Mouse (Mus musculus) midbrain, embryonic 10.5 days (tissue): ENCODE data around the gene Srcin1. TPM values are rescaled to one million over a fixed set of nuclear protein-coding genes. Genes with fewer than 3 reads are reported as not detected.
A peak's percentile ranks its signal among the peaks of the same experiment; 100 is the strongest.

Source experiments
- DNase-seq: peaks from one replicate; pipeline ENCODE4 v3.0.0-alpha.2; 2017; ENCODE audit warnings: low spot score
- H3K27ac ChIP-seq: fragments of 300-500 bp; sonication (generic); replicated peaks from 2 replicates; pipeline ENCODE4 v1.5.1; 2016; ENCODE audit warnings: mild to moderate bottlenecking
- H3K27me3 ChIP-seq: fragments of 300-500 bp; sonication (generic); 2 replicates; pipeline ENCODE4 v1.6.1; 2016; ENCODE audit warnings: low read depth, mild to moderate bottlenecking; ENCODE audit not compliant: poor library complexity, severe bottlenecking
- H3K36me3 ChIP-seq: fragments of 300-500 bp; sonication (generic); 2 replicates; pipeline ENCODE4 v1.6.1; 2016; ENCODE audit warnings: mild to moderate bottlenecking, moderate library complexity
- H3K4me1 ChIP-seq: fragments of 300-500 bp; sonication (generic); 2 replicates; pipeline ENCODE4 v1.6.1; 2016
- H3K4me3 ChIP-seq: fragments of 300-500 bp; sonication (generic); 2 replicates; pipeline ENCODE4 v1.5.1; 2016; ENCODE audit warnings: mild to moderate bottlenecking, moderate library complexity
- H3K9me3 ChIP-seq: fragments of 300-500 bp; sonication (generic); replicated peaks from 2 replicates; pipeline ENCODE4 v1.6.1; 2016; ENCODE audit warnings: mild to moderate bottlenecking
- WGBS: fragments of 180-500 bp; shearing (Covaris S2); methylation state at CpG from one replicate; pipeline ENCODE4 v1.1.7; 2016; 5-methylcytosine and 5-hydroxymethylcytosine counted together
- polyA plus RNA-seq: library from polyadenylated mRNA; unstranded; fragments of >200 nt; fragmentation: Nextera tagmentation; extraction: Ambion mirVana; gene quantifications from 2 replicates; pipeline ENCODE4 v1.2.1, GENCODE M21; 2016

Gene Srcin1
- polyA plus RNA-seq, 1 experiment from 2014 or later, result 0.89 TPM

GRCm38 (mm10) chr11:97574551-97575051 is 1.4 kb downstream of the Srcin1 start:
- Histone ChIP-seq H3K36me3 (no peaks in the 10 kb centered on the region), H3K4me1 (peaks cover 87% of the 10 kb centered on the region), H3K9me3 (no peaks in the 10 kb centered on the region), H3K27me3 (peaks cover 98% of the 10 kb centered on the region), H3K27ac (peak overlapping the region; percentile 95), H3K4me3 (peak overlapping the region; percentile 79)
- DNase-seq, result no peak
- under 1% methylated on average over 43 of the region's 43 CpGs for WGBS

DNA sequence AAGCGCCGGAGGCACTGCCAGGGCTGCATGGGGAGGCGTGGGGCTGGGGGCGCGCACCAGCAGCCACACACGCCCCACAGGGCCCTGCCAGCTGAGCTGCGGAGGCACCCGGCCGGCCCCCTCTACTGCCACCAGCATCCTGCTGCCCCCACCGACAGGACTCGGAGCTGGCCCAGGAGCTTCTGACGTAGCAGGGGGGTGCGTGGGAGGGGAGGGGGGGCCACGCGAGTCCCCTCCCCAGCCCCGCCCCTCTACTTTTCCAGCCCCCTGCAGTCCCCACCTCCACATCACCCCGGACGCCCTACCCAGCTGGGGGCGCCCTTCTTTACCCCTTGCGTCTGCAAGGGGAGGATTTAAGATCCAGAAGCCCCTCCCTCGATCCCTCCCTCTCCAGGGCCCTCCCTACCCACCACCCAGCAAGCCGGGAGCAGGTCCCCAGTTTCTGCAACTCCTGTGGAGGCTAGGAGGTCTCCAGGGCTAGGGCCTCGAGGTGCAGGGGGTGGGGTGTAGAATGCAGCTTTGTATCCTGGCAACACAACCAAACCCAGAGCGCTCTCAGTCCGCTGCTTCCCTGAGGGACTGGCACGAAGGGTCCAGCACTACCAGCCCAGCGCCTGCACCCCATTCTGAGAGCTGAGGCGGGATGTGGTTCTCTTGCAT is 2.0 kb downstream of the Srcin1 start:
- DNase-seq, result peak; percentile 71
- peak overlapping the region; percentile 79 for H3K4me3 ChIP-seq
- H3K27ac ChIP-seq, result peak overlapping the region; percentile 95
- H3K36me3 ChIP-seq, result no peaks in the 10 kb centered on the region
- H3K4me1 ChIP-seq, result peaks cover 87% of the 10 kb centered on the region
- peaks cover 99% of the 10 kb centered on the region for H3K27me3 ChIP-seq
- no peaks in the 10 kb centered on the region for H3K9me3 ChIP-seq
- 2% methylated on average over 28 of the region's 28 CpGs for WGBS

GRCm38 (mm10) chr11:97572895-97573480 is 3.0 kb downstream of the Srcin1 start:
- Histone ChIP-seq H3K36me3 (no peaks in the 10 kb centered on the region), H3K4me3 (peak overlapping the region; percentile 79), H3K4me1 (peaks cover 86% of the 10 kb centered on the region), H3K27me3 (peaks cover 99% of the 10 kb centered on the region), H3K27ac (peak overlapping the region; percentile 34; the same call in 1 of the 2 replicates), H3K9me3 (no peaks in the 10 kb centered on the region)
- WGBS, result 40% methylated on average over 7 of the region's 7 CpGs
- DNase-seq, result no peak

GRCm38 (mm10) chr11:97572089-97572345 is 4.0 kb downstream of the Srcin1 start:
- 47% methylated on average over 5 of the region's 5 CpGs for WGBS
- H3K9me3 ChIP-seq, result no peaks in the 10 kb centered on the region
- DNase-seq, result no peak
- peaks cover 99% of the 10 kb centered on the region for H3K27me3 ChIP-seq
- no peak overlapping the region; the same call in 1 of the 2 replicates for H3K27ac ChIP-seq
- peaks cover 93% of the 10 kb centered on the region for H3K4me1 ChIP-seq
- H3K36me3 ChIP-seq, result no peaks in the 10 kb centered on the region
- H3K4me3 ChIP-seq, result peak overlapping the region; percentile 22; the same call in 1 of the 2 replicates

DNA sequence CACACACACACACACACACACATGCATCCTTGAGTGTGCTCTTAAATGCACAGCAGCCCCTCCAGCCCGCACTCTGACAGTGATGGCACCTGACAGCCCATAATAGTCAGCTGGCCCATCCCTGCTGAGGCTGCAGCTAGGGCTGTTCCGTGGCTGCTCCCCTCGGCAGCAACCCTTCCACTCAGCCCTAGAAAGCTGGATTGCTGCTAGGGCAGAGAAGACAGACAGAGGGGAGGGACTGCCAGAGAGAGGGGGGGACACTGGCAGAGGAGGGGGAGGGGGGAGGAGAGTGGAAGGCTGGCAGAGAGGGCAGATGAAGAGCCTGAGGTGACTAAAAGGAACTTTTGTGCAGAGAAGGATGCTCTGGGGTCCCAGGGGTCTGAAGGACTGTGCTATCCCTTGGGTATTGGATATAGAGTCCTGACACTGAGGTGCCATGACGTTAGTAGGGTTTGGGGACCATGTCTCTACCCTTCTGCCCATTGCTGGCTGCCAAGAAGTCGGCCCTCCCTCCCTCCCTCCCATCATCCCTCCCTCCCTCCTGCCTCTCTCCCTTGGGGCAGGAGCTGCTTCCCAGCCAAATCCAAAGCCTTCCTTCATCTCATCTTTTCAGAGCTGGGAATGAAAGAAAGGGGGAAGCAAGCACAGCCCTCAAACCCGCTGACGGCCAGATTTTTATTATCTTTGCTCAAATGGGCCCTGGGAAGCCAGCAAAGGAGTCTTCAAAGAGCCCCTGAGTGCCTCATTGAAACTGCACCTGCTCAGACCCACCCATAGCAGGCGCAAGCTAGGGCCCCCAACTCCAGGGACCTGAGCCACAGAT is 4.5 kb downstream of the Srcin1 start:
- peaks cover 98% of the 10 kb centered on the region for H3K4me1 ChIP-seq
- no peaks in the 10 kb centered on the region for H3K36me3 ChIP-seq
- no peak for DNase-seq
- H3K9me3 ChIP-seq, result no peaks in the 10 kb centered on the region
- WGBS, result 18% methylated on average over 8 of the region's 8 CpGs
- H3K4me3 ChIP-seq, result peak overlapping the region; percentile 22; the same call in 1 of the 2 replicates
- H3K27me3 ChIP-seq, result peaks cover 99% of the 10 kb centered on the region
- H3K27ac ChIP-seq, result 0 out of 2 replicates have a peak overlapping the region, but pooled peaks have one; percentile 35

GRCm38 (mm10) chr11:97570493-97571137 is 5.4 kb downstream of the Srcin1 start:
- DNase-seq, result no peak
- 26% methylated on average over 8 of the region's 8 CpGs for WGBS

GRCm38 (mm10) chr11:97569806-97570205 is 6.2 kb downstream of the Srcin1 start:
- WGBS, result 36% methylated on average over 3 of the region's 3 CpGs
- Histone ChIP-seq H3K27me3 (peaks cover 100% of the 10 kb centered on the region), H3K9me3 (no peaks in the 10 kb centered on the region), H3K4me3 (no peak overlapping the region), H3K27ac (peak overlapping the region; percentile 65; the same call in 1 of the 2 replicates), H3K4me1 (peaks cover 99% of the 10 kb centered on the region), H3K36me3 (no peaks in the 10 kb centered on the region)
- no peak for DNase-seq

More at GRCm38 (mm10) chr11:97570493-97571137, 5.4 kb downstream of the Srcin1 start:
- Histone ChIP-seq H3K36me3 (no peaks in the 10 kb centered on the region), H3K9me3 (no peaks in the 10 kb centered on the region), H3K27me3 (peaks cover 99% of the 10 kb centered on the region), H3K4me3 (no peak overlapping the region), H3K4me1 (peaks cover 98% of the 10 kb centered on the region), H3K27ac (0 out of 2 replicates have a peak overlapping the region, but pooled peaks have one; percentile 9)

GRCm38 (mm10) chr11:97569301-97569724 is 6.7 kb downstream of the Srcin1 start:
- 0 out of 2 replicates have a peak overlapping the region, but pooled peaks have one; percentile 17 for H3K4me3 ChIP-seq
- H3K4me1 ChIP-seq, result peaks cover 99% of the 10 kb centered on the region

DNA sequence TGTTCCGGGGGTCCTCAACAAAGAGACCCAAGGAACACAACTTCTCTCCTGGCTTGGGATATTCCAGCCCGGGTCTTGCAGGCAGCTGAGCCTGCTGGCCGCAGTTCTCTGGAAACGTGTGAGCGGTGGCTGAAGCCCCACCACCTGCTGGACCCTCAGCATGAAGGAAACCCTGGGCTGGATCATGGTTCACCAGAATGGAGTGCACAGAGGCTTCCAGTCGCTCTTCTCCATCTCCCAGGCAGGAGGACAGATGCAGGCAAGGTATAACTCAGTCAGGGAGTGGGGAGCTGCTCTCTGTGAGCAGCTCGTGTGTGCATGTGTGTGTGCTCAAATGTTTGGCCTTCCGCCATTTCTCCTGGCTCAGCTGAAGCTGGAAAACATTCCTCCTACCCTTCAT is 7.3 kb downstream of the Srcin1 start:
- DNase-seq, result peak; percentile 91
- peak overlapping the region; percentile 17; the same call in 1 of the 2 replicates for H3K4me3 ChIP-seq
- H3K27me3 ChIP-seq, result peaks cover 100% of the 10 kb centered on the region
- 16% methylated on average over 8 of the region's 8 CpGs for WGBS
- no peaks in the 10 kb centered on the region for H3K9me3 ChIP-seq
- peak overlapping the region; percentile 65 for H3K27ac ChIP-seq
- no peaks in the 10 kb centered on the region for H3K36me3 ChIP-seq
- H3K4me1 ChIP-seq, result peaks cover 99% of the 10 kb centered on the region

More at GRCm38 (mm10) chr11:97569301-97569724, 6.7 kb downstream of the Srcin1 start:
- DNase-seq, result no peak
- H3K27ac ChIP-seq, result peak overlapping the region; percentile 65
- peaks cover 100% of the 10 kb centered on the region for H3K27me3 ChIP-seq
- 31% methylated on average over 5 of the region's 5 CpGs for WGBS
- H3K36me3 ChIP-seq, result no peaks in the 10 kb centered on the region
- no peaks in the 10 kb centered on the region for H3K9me3 ChIP-seq

DNA sequence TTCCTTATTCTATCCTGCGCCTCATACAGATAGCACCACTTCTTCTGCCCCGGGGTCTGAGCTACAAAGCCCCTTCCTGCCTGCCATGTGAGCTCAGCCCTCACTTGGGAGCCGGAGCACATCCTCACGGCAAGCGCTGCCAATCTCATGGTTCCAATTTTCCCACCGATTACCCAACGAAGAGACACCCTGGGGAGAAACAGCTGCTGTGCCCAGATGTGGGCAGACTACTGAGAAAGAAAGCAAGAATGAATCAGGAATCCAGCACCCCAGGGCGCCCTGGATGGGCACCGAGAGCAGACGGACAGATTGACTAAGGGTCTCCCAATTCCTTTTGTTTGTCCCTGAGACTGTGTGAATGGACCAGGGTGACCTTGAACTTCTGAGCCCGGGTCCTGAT is 8.5 kb downstream of the Srcin1 start:
- H3K9me3 ChIP-seq, result no peaks in the 10 kb centered on the region
- no peak for DNase-seq
- peaks cover 99% of the 10 kb centered on the region for H3K4me1 ChIP-seq
- H3K27me3 ChIP-seq, result peaks cover 100% of the 10 kb centered on the region
- no peaks in the 10 kb centered on the region for H3K36me3 ChIP-seq
- H3K4me3 ChIP-seq, result peak overlapping the region; percentile 33
- WGBS, result 14% methylated on average over 11 of the region's 11 CpGs
- H3K27ac ChIP-seq, result peak overlapping the region; percentile 25; the same call in 1 of the 2 replicates

DNA sequence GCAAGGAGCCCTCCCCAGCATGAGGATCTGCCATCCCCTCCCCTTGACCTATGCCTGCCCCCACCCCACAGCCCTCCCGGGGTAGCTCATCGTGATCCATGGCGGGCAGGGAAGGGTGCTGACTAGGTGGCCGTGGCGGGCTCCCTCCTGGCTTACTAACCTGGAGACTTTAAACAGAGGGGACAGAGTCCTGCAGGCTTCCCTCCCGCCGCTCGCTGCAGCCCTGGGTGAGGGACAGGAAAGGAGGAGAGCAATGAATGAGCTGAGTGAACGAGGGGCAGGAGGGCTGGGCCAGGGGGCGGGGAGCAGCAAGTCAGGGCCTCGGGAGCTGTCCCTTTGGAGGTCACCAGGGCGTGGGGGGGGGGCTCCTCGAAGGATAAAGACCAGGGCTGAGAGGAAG is 9.4 kb downstream of the Srcin1 start:
- peak; percentile 33 for DNase-seq
- Histone ChIP-seq H3K4me1 (peaks cover 97% of the 10 kb centered on the region), H3K36me3 (no peaks in the 10 kb centered on the region), H3K4me3 (peak overlapping the region; percentile 33), H3K9me3 (no peaks in the 10 kb centered on the region), H3K27me3 (peaks cover 100% of the 10 kb centered on the region), H3K27ac (peak overlapping the region; percentile 55; the same call in 1 of the 2 replicates)
- 2% methylated on average over 13 of the region's 13 CpGs for WGBS

- 66% methylated on average over 14 of the region's 14 CpGs for WGBS
- H3K27ac ChIP-seq, result 0 out of 2 replicates have a peak overlapping the region, but pooled peaks have one; percentile 29
- no peaks in the 10 kb centered on the region for H3K36me3 ChIP-seq
- no peaks in the 10 kb centered on the region for H3K9me3 ChIP-seq
- H3K27me3 ChIP-seq, result peaks cover 100% of the 10 kb centered on the region
- H3K4me1 ChIP-seq, result peaks cover 96% of the 10 kb centered on the region
- 0 out of 2 replicates have a peak overlapping the region, but pooled peaks have one; percentile 2 for H3K4me3 ChIP-seq
- no peak for DNase-seq
Observed at GRCm38 (mm10) chr11:97563730-97564129, 12.3 kb downstream of the Srcin1 start.
